Mouse (Mus musculus) urinary bladder, postnatal 4 days (tissue): ENCODE results near the gene Rere.

Source experiments
- DNase-seq, 2 experiments: peaks; one replicate each; pipeline ENCODE4 v3.0.0; 2021 to 2022; ENCODE audit warnings: low spot score in 2 of 2

Gene Rere

DNA sequence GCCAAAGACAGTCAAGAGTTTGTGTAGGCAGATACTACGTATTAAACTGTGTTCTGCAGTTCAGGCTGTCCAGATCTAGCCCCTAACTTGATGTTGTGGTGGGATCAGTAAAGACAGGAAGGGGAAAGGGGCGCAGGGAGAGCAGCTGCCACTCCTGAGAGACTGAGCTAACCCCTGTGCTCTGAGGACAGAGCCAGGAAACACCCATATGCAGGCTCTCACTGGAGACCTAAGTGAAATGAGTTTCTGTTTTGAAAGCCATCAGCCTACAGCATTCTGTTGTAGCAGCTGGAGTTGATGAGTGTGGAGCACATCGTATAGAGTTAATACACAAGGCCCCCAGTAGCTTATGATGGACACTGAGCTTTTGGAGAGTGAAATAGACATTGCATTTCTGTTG is 101.1 kb downstream of the Rere start:
- DNase-seq = no peak

DNA sequence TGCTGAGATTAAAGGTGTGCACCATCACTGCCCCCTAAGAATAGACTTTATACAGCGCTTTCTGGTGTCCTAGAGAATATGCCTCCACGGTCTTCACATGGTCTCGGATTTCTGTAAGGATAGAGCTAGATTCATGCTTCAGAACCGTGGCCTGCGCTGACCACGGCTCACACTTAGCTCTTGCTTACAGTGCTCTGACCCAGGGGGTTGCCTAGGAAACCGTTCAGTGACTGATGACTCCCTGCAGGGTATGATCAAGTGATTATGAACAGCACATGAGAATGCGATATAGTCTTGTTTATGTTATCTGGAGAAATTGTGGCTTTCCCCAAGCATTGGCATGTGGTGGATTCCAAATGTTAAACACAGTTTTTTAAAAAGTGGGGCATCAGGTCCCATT is 103.0 kb downstream of the Rere start:
- DNase-seq = no peak

- DNase-seq = no peak
These were observed 103.5 kb downstream of the Rere start for GRCm38 (mm10) chr4:150384899-150385298.

- DNase-seq = no peak
These were observed 107.1 kb downstream of the Rere start for GRCm38 (mm10) chr4:150388518-150388917.

DNA sequence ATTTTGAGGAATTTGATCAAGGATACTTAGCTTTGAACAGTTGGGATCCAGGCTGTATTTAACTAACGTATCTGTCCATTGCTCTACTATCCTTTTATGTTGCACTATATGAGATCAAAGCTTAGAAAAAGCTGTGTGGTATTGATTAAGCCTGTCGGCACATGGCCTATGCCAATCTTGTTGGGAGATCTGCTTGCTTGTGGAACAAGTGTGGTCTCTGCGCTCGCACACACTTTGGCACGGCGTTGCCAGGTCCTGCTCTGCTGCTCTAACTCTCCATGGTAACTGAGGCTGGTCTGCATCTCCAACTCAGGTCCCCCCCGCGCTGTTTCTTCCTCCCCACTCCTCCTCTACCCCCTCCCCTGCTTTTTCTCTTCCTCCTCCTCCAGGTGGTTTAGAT is 112.2 kb downstream of the Rere start:
- no peak for DNase-seq

DNA sequence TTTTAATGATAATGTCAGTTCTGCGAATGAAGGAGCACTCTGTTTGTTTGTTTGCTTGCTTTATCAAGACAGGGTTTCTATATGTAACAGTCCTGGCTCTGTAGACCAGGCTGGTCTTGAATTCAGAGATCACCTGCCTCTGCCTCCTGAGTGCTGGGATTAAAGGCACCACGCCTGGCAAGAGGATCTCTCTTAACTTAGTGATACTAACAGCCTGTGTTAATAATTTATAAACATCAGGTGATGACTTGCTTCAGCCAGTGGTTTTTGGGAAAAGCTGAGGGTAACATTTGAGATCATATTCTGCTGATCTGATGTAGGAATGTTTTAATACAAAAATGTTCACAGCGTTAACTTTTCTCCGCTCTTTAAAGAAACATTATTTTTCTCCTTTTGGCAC is 112.6 kb downstream of the Rere start:
- DNase-seq = no peak

DNA sequence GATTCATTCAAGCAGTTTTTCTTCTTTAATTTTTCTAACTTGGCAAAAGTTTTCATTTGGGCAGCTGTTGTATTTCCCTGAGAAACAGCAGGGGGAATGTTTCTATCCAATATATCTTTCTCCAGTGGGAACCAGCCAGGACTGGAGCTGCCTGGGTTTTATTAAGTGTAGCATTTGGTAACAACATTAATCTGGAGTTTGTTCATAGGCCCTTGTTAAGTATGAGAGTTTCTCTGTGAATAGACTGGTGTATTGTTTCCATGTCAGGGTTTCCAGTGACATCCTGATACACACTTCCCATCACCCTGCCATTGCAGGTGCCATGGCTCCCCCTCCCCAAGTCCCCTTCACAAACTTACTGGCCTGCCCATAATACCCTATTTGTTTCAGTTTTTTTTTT is 114.9 kb downstream of the Rere start:
- DNase-seq = no peak

- DNase-seq = no peak
These were observed 115.6 kb downstream of the Rere start for GRCm38 (mm10) chr4:150396826-150397620.

DNA sequence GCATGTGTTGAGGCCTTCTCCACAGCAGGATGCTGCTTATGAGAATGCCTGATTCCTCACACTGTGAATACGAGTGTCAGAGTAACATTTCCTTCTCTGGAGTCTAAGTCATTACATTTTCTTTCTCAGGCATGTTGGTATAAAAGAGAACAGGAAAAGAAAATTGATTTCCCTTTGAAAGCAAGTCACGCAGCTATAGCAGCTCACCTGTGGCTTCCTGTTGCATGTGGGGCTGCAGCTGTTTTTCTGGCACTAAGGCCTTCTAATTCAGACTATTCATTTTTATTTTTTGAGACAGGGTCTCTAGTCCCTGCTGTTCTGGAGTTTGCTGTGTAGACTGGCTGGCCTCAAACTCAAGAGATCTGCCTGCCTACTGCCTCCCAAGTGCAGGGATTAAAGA is 117.6 kb downstream of the Rere start:
- DNase-seq = no peak

GRCm38 (mm10) chr4:150401830-150402607 is 120.6 kb downstream of the Rere start:
- DNase-seq = no peak

DNA sequence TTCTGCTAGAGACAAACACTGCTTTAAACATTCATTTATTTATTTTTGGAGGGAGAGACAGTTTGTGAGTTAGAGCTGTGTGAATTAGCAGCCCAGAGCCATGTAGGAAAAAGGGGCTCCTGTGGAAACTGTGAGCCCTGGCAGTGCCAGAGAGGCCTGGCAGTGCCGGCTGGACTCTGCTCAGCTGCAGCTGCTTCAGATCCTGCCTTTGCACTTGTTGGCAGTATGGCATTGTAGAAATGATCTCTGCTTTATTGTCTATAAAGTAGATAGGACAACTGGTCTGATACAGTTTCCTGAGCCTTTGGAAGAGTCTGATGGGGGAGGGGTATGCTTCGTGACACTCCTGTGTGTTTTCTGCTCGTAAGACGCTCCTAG is 121.2 kb downstream of the Rere start:
- no peak for DNase-seq

- DNase-seq = no peak
These were observed 122.5 kb downstream of the Rere start for GRCm38 (mm10) chr4:150403941-150404340.

DNA sequence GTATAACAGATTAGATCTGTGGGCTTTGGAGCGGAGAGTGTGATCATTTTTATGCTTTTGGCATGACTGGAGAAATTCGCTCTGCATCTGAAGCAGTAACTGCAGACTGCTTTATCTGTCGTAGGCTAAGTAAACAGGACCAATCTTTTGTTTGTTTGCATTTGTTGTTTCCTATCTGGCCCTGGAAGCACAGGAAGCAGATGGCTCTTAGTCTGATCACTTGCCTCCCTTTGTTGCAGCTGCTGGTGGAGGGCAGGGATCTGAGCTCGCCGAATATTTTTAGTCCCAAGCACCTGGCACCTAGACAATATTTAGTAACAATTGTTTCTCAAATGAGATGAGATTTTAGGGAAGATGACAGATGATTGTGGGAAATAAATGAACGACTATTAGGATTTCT is 123.1 kb downstream of the Rere start:
- no peak for DNase-seq

GRCm38 (mm10) chr4:150405786-150406185 is 124.3 kb downstream of the Rere start:
- DNase-seq = no peak

DNA sequence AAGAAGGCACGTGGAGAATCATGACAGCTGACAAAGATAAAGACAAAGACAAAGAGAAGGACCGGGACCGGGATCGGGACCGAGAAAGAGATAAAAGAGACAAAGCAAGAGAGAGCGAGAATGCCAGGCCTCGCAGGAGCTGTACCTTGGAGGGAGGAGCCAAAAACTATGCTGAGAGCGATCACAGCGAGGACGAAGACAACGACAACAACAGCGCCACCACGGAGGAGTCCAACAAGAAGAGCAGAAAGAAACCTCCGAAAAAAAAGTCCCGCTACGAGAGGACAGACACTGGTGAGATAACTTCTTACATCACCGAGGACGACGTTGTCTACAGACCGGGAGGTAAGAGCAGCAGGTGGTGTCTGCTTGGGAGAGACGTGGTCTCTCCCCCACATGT is 124.9 kb downstream of the Rere start:
- no peak for DNase-seq

GRCm38 (mm10) chr4:150406821-150407220 is 125.4 kb downstream of the Rere start:
- no peak for DNase-seq

DNA sequence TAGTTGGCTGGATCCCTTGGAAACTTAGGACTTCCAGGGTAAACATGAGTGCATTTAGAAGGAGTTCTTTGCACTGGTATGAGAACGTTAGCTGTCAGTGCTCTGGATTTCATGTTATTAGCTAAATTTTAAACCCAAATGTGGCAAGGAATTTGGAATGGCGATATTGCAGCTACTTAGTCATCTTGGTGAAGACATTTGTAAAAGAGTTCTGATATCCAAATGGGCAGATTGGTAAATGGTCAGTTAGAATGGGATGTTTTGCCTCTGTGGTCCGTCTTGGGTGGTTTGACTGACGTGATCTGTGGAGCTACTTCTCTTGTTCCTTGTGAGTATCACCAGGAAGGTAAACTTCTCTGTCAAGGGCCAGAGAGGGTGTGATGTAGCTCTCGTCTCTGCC is 132.8 kb downstream of the Rere start:
- no peak for DNase-seq

DNA sequence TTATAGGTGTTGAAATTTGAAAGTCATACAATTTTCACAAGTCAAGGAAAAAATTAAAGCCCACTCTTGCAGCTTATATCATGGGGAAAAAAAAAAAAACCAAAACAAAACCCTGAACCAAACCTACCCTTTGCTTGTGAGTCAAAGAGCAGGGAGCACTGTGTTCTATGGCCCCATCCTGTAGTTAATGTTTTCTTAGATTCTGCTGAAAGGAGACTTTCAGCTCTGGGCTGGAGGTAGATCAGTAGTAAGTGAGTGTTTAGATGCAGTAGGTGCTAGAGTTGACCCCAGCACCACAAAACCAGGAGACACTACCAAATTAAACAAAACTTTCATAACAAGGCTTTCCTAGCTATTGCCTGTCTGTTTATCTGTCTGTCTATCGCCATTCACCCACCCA is 133.3 kb downstream of the Rere start:
- DNase-seq = no peak

- no peak for DNase-seq
These were observed 134.0 kb downstream of the Rere start for GRCm38 (mm10) chr4:150415227-150415969.

DNA sequence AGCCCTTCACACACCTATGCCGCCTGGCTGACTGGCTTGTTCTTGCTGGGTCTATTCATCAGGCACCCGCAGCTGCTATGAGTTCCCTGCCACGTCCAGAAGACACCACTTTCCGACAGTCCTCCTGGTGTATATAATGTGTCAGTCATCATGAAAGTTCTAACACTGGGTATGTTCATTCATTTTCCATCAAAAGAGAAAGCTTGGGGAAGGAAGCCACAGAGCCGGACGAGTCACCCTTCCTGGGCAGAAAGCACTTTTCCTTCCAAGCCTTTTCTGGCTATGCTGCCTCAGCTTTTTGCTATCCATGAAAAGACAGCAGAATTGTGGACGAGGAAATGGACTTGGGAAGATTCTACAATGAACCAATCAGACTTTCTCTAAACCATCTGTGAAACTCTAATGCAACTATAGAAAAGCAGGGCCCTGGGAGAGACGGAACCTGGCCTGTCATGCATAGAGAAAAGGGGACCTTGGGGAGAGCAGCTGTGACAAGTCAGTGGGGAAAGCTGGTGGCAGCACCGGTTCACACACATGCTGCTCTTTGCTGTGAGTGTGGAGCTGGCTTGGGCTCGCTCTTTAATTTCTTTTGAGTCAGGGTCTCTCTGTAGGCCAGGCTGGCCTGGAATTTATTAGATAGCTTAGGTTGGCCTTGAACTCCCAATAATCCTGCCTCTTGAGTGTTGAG is 139.3 kb downstream of the Rere start:
- DNase-seq = no peak

GRCm38 (mm10) chr4:150426098-150426879 is 144.8 kb downstream of the Rere start:
- no peak for DNase-seq
